Mouse (Mus musculus): ENCODE results near the gene Lrrc4.

GRCm38 (mm10) chr6:28828593-28828992 is 3.0 kb downstream of the Lrrc4 start:
- no peak for TF ChIP-seq CTCF (IDR thresholded peaks at IDR 0.05)
- TF ChIP-seq EP300 (IDR thresholded peaks at IDR 0.05) = no peak
